Mouse (Mus musculus) cortical plate, adult 2 months (tissue): ENCODE data around the gene Lgr6. TPM values are rescaled to one million over a fixed set of nuclear protein-coding genes. Genes with fewer than 3 reads are reported as not detected.

Source experiments
- H3K27ac ChIP-seq: fragments of 200-500 bp; 2 replicates; pipeline ENCODE4 v1.5.1; 2012; ENCODE audit warnings: low read length, control low read depth, inconsistent platforms; ENCODE audit not compliant: insufficient read depth
- H3K4me1 ChIP-seq: fragments of 200-500 bp; 2 replicates; pipeline ENCODE4 v1.6.1; 2011; ENCODE audit warnings: low read length; ENCODE audit not compliant: control insufficient read depth, insufficient read depth
- H3K4me3 ChIP-seq: fragments of 200-500 bp; 2 replicates; pipeline ENCODE4 v1.5.1; 2011; ENCODE audit warnings: mild to moderate bottlenecking, low read length, control low read depth; ENCODE audit not compliant: insufficient read depth
- CTCF ChIP-seq: fragments of 200-500 bp; IDR thresholded peaks from 2 replicates; pipeline ENCODE4 v1.5.1; 2011; ENCODE audit warnings: mild to moderate bottlenecking, control low read depth, low read length; ENCODE audit not compliant: insufficient read depth; ENCODE audit errors: extremely low read depth
- POLR2A ChIP-seq: fragments of 200-500 bp; IDR thresholded peaks from 2 replicates; pipeline ENCODE4 v1.6.1; 2011; ENCODE audit warnings: mild to moderate bottlenecking, low read length, control low read depth; ENCODE audit not compliant: insufficient read depth; ENCODE audit errors: extremely low read depth
- polyA plus RNA-seq: library from polyadenylated mRNA; depleted of rRNA; stranded (reverse); fragments of >200 nt; gene quantifications from 2 replicates; pipeline ENCODE4 v1.2.3, GENCODE M21; 2012

Lgr6 gene
- polyA plus RNA-seq, 1 experiment = 1.5 TPM

DNA sequence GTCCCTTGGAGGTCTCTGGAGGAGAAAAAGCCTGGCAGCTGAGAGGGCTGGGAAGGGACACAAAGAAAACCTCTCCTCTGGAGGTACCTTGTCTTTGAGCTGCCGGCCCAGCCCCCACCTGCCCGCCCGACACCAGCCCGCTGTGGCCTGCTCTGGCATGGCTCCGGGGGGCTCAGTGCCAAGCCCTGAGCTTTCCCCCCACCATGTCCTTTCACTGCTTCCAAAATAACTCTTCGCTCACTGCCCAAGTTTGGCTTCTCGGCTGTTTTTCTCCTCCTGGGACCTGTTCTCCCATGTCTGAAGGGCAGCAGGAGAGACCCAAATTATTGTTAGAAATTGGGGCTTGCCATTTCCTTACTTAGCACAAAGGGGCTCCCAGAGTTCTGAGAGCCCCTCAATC, 6.6 kb downstream of the Lgr6 start:
- no peak overlapping the region for H3K4me3 ChIP-seq
- H3K27ac ChIP-seq = no peak overlapping the region
- TF ChIP-seq POLR2A (no peak), CTCF (no peak)
- H3K4me1 ChIP-seq = no peaks in the 10 kb centered on the region

DNA sequence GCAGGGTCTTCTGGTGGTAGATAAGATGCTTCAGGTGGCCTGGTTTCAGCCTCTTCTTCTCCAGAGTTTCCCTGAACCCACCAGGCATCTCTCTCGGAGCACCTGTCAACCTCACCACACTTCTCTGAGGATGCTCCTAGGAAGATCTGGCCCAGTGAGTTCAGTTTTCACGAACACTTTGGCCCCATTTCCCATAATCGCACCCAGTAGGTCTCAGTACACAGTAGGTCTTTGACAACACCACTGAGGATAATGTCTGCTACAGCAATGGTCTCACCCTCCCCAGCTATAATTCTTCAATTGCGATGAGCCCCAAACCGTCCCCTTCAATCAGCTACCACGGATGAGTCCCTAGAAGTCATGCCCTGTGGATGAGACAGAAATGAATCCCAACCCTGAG, 7.6 kb downstream of the Lgr6 start:
- H3K4me1 ChIP-seq = no peaks in the 10 kb centered on the region
- no peak for TF ChIP-seq CTCF
- TF ChIP-seq POLR2A = no peak
- H3K4me3 ChIP-seq = no peak overlapping the region
- H3K27ac ChIP-seq = no peak overlapping the region

DNA sequence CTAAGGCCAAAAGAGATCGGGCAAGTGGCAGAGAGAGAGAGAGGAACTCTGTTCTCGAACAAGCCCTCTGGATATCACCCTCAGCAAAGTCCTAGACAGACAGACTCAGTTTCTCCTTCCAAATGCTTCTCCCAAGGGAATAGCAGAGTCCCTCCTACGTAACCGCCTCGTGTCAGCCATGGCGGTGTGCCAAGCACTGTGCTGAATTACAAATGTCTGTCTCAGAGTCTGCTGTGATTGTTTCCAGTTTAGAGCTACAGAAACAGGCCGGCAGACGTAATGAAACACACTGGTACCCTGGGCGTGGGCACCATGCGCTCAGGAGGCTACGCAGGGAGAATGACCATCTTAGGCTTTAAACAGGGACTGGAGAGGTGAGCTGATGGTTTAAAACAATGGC, 8.8 kb downstream of the Lgr6 start:
- Histone ChIP-seq H3K4me1 (no peaks in the 10 kb centered on the region), H3K27ac (no peak overlapping the region), H3K4me3 (no peak overlapping the region)
- TF ChIP-seq CTCF = no peak
- no peak for TF ChIP-seq POLR2A

DNA sequence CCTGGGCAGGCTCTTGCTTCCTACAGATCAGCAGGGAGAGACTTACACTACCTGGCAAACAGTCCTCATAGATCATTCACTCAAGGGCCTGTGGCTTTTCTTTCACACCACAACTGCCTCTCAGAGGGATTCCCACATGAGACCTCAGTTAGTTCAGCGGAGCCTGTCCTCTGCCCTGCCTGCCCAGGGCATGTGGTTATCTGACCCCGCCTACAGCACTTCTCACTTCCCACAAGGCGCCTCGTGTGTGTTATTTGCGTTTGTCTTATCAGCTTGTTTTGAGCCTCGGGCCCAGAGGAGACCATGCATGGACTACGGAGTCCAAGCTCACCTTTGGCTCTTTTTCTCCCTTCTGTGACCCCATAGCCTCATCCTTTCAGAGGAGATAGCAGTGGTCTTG, 9.9 kb downstream of the Lgr6 start:
- Histone ChIP-seq H3K27ac (no peak overlapping the region), H3K4me3 (no peak overlapping the region), H3K4me1 (no peaks in the 10 kb centered on the region)
- TF ChIP-seq CTCF (no peak), POLR2A (no peak)

DNA sequence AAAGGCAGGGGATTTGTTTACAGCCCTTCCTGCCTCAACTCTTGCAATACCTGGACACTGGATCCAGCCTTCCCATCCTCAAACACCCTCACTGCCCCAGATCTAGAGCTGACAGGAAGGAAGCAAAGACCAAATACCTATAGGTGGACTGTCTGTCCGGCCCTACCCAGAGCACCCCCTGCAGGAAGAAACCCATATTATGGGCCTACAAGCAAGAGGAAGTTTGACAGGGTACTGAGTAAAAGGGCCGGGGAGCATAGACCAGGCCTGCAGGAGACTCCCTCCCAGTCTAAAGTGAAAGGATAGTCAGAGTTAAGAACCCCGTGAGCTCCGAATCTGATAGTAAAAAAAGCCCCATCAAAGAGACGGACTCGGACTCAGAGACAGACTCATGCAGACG, 10.4 kb downstream of the Lgr6 start:
- Histone ChIP-seq H3K4me1 (no peaks in the 10 kb centered on the region), H3K27ac (no peak overlapping the region), H3K4me3 (no peak overlapping the region)
- TF ChIP-seq CTCF (no peak), POLR2A (no peak)

DNA sequence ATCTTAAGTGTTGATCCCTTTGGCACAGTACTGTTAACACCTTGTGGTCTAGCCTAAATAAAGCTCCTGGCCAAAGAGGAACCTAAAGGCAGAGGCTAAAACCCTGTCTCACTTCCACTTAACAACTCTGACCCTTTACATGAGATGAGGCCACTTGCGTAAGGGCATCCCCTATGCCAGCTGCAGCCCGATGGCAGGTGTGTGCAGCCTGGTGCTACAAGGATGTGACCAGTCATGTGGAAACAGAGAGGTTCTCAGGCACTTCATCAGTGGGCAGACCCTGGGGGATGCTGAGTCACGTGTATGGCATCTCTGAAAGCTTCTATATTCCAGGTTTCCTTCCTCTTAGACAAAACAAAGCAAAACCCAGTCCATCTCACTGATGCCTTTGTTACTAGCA, 14.2 kb downstream of the Lgr6 start:
- Histone ChIP-seq H3K4me1 (no peaks in the 10 kb centered on the region), H3K4me3 (no peak overlapping the region), H3K27ac (no peak overlapping the region)
- no peak for TF ChIP-seq POLR2A

DNA sequence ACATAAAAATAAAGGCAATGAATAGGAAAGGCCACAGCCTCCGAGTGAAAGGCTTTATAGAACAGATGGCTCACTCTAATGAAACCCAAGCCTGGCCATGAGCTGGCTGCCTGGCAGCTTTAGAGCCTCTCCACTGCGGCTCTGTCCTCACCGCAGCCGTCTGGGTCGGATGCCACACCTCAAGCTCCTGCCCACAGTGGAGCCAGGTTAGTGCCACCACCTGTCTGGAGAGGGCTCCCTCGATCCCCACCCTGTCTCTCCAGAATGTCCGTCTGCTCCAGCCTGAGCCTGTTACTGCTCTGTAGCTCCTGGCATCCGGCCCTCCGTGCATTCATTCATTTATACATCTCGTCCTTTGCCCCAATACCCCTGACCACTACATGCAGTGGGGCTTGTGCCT, 15.4 kb downstream of the Lgr6 start:
- no peak overlapping the region for H3K27ac ChIP-seq

DNA sequence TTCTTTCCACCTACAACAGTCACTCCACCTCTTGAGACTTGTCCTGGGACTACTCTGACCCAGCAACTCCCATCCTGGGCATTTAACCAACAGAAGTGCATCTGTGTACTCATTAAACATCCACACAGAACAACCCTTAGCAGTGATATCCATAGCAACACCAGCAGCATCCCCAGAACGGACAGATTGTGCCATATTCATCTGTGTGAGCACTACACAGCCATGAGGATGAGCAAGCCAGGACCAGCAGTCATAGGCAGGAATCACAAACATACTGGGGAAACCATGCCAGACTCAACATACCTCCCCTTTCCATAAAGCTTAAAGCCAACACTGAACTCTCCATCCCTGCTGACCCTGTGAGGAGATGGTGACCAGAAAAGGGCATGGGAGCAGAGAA, 17.7 kb downstream of the Lgr6 start:
- Histone ChIP-seq H3K4me1 (no peaks in the 10 kb centered on the region), H3K4me3 (no peak overlapping the region), H3K27ac (no peak overlapping the region)
- TF ChIP-seq CTCF = no peak
- no peak for TF ChIP-seq POLR2A

More for the DNA sequence above, 15.4 kb downstream of the Lgr6 start:
- TF ChIP-seq POLR2A = no peak
- no peak for TF ChIP-seq CTCF
- H3K4me3 ChIP-seq = no peak overlapping the region
- H3K4me1 ChIP-seq = no peaks in the 10 kb centered on the region

DNA sequence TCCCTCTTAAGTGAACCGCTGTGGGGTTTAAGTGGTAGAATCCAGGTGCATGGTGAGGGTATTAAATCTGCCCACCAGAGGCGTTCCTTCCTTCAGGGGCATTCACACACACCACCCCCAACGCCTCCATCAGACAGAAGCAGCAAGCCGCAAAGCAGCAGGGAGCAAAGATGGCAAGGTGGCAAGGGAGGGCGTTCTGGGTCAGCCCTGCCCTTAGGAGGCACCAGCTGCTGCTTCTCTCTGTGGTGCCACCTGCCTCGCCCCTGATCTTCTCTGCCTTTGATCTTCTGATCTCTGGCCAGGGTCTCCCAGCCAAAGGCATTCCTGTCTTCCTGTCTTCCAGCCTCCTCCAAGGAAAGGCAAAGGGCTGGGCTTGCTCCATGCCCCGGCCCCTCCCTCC, 19.1 kb downstream of the Lgr6 start:
- Histone ChIP-seq H3K4me3 (no peak overlapping the region), H3K27ac (no peak overlapping the region), H3K4me1 (no peaks in the 10 kb centered on the region)
- TF ChIP-seq POLR2A = no peak
- TF ChIP-seq CTCF = no peak

DNA sequence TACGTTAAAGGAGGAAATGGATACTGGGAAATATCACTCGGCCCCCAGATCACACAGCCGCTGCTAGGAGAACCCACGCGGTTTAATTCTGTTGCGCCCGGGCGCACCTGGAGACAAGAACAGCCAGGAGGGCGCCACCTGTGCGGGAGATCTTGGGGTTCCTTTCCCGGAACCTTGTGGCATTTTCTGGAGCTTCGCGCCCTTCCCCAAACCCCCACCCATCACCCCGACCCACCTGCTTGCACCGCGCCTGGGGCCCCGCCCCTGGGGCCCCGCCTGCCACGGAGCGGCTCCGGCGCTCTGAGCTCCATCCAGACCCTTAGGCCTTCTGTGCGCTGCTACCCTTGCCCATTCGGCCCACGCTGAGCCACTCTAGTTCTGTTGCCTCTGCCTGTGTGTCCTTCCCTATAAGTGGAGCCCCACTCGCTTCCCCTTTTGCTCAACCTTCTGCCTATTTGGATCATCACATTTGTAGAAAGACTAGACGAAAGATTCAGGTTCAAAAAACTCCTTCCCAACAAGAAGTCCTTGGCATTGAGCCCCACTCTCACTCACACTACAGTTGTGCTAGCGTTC, 19.7 kb downstream of the Lgr6 start:
- TF ChIP-seq CTCF = no peak
- TF ChIP-seq POLR2A = no peak
- Histone ChIP-seq H3K4me3 (no peak overlapping the region), H3K4me1 (no peaks in the 10 kb centered on the region), H3K27ac (no peak overlapping the region)
